Mouse (Mus musculus) kidney, embryonic 16.5 days (tissue): Measurements from ENCODE around the gene Hoxc5. TPM values are rescaled to one million over a fixed set of nuclear protein-coding genes. Genes with fewer than 3 reads are reported as not detected.

Experiments used
- ATAC-seq: fragments of 200-750 bp; cut with Nextera tagmentation; 2 replicates; pipeline ENCODE4 v1.8.0; 2017; ENCODE audit warnings: moderate TSS enrichment; ENCODE audit not compliant: low FRiP score, low TSS enrichment
- H3K27ac ChIP-seq: fragments of 300-500 bp; sonication (generic); 2 replicates; pipeline ENCODE4 v1.5.1; 2014; ENCODE audit warnings: low read length
- H3K27me3 ChIP-seq: fragments of 300-500 bp; sonication (generic); 2 replicates; pipeline ENCODE4 v1.6.1; 2014; ENCODE audit warnings: low read length, control low read depth, mixed read lengths; ENCODE audit not compliant: insufficient read depth
- H3K36me3 ChIP-seq: fragments of 300-500 bp; sonication (generic); 2 replicates; pipeline ENCODE4 v1.6.1; 2014; ENCODE audit warnings: low read length, control low read depth, mixed read lengths; ENCODE audit not compliant: insufficient read depth
- H3K4me1 ChIP-seq: fragments of 300-500 bp; sonication (generic); 2 replicates; pipeline ENCODE4 v1.6.1; 2014; ENCODE audit warnings: low read length, control low read depth, mixed read lengths; ENCODE audit not compliant: insufficient read depth
- H3K4me2 ChIP-seq: fragments of 300-500 bp; sonication (generic); replicated peaks from 2 replicates; pipeline ENCODE4 v1.6.1; 2014; ENCODE audit warnings: low read depth, low read length
- H3K4me3 ChIP-seq: fragments of 300-500 bp; sonication (generic); 2 replicates; pipeline ENCODE4 v1.5.1; 2014; ENCODE audit warnings: mild to moderate bottlenecking, low read length
- H3K9ac ChIP-seq: fragments of 300-500 bp; sonication (generic); replicated peaks from 2 replicates; pipeline ENCODE4 v1.6.1; 2014; ENCODE audit warnings: low read length
- H3K9me3 ChIP-seq: fragments of 300-500 bp; sonication (generic); 2 replicates; pipeline ENCODE4 v1.6.1; 2016; ENCODE audit warnings: low read length, control low read depth
- WGBS: fragments of 180-500 bp; shearing (Covaris S2); extraction: QIAGEN DNeasy Blood & Tissue Kit; methylation state at CpG from one replicate; pipeline ENCODE4 v1.1.7; 2014; 5-methylcytosine and 5-hydroxymethylcytosine counted together
- polyA plus RNA-seq: library from polyadenylated mRNA; unstranded; fragments of >200 nt; fragmentation: Nextera tagmentation; extraction: Ambion mirVana; gene quantifications from 2 replicates; pipeline ENCODE4 v1.2.1, GENCODE M21; 2015

Hoxc5 gene
- polyA plus RNA-seq: 4.3 and 5.9 TPM in 2 replicates

GRCm38 (mm10) chr15:102967312-102967510 lies at the start of gene Hoxc5:
Hoxc5 (plus strand) TSS chr15:102967443.
- no peak for ATAC-seq
- Histone ChIP-seq H3K4me2 (peak within 1 kb of the TSS; percentile 84), H3K9me3 (no peaks in the 10 kb centered on the region), H3K4me1 (peaks cover 22% of the 10 kb centered on the region), H3K4me3 (peak within 1 kb of the TSS; percentile 65), H3K27ac (peak within 1 kb of the TSS; percentile 94), H3K27me3 (peaks cover 22% of the 10 kb centered on the region), H3K9ac (peak within 1 kb of the TSS; percentile 90), H3K36me3 (no peaks in the 10 kb centered on the region)
- WGBS: 3% methylated on average over 12 of the region's 12 CpGs

- no peaks in the 10 kb centered on the region; the same call in 1 of the 2 replicates for H3K9me3 ChIP-seq
- no peak for ATAC-seq
These were observed 49.2 kb upstream of the Hoxc5 start for GRCm38 (mm10) chr15:102917972-102918572.

GRCm38 (mm10) chr15:102918611-102919265 lies 48.5 kb upstream of the Hoxc5 start:
- WGBS: 1% methylated on average over 7 of the region's 7 CpGs
- H3K36me3 ChIP-seq: no peaks in the 10 kb centered on the region
- H3K27me3 ChIP-seq: peaks cover 94% of the 10 kb centered on the region
- no peak overlapping the region for H3K27ac ChIP-seq
- no peak overlapping the region for H3K4me2 ChIP-seq
- H3K9ac ChIP-seq: no peak overlapping the region
- no peaks in the 10 kb centered on the region; the same call in 1 of the 2 replicates for H3K9me3 ChIP-seq
- no peak for ATAC-seq
- H3K4me3 ChIP-seq: no peak overlapping the region
- H3K4me1 ChIP-seq: peaks cover 9% of the 10 kb centered on the region

More at GRCm38 (mm10) chr15:102917972-102918572, 49.2 kb upstream of the Hoxc5 start:
- no peak overlapping the region for H3K4me3 ChIP-seq
- H3K9ac ChIP-seq: no peak overlapping the region
- H3K27ac ChIP-seq: no peak overlapping the region
- no peak overlapping the region for H3K4me2 ChIP-seq
- H3K27me3 ChIP-seq: peaks cover 94% of the 10 kb centered on the region
- H3K36me3 ChIP-seq: no peaks in the 10 kb centered on the region
- H3K4me1 ChIP-seq: peaks cover 9% of the 10 kb centered on the region
- 2% methylated on average over 20 of the region's 20 CpGs for WGBS

GRCm38 (mm10) chr15:102919336-102920180 lies 47.7 kb upstream of the Hoxc5 start:
- H3K27me3 ChIP-seq: peaks cover 96% of the 10 kb centered on the region
- no peak overlapping the region for H3K27ac ChIP-seq
- no peak for ATAC-seq
- no peak overlapping the region for H3K4me3 ChIP-seq
- H3K4me2 ChIP-seq: no peak overlapping the region
- no peaks in the 10 kb centered on the region for H3K36me3 ChIP-seq
- no peak overlapping the region for H3K9ac ChIP-seq
- WGBS: 1% methylated on average over 12 of the region's 12 CpGs
- peaks cover 9% of the 10 kb centered on the region for H3K4me1 ChIP-seq
- no peaks in the 10 kb centered on the region for H3K9me3 ChIP-seq

GRCm38 (mm10) chr15:102920619-102921018 lies 46.6 kb upstream of the Hoxc5 start:
- 0% methylated on average over 19 of the region's 20 CpGs for WGBS

GRCm38 (mm10) chr15:102921053-102922011 lies 45.9 kb upstream of the Hoxc5 start, which contains the start of gene Hoxc13:
Hoxc13 (plus strand) TSS chr15:102921103.
- Histone ChIP-seq H3K36me3 (no peaks in the 10 kb centered on the region), H3K27ac (no peak within 1 kb of the TSS), H3K9me3 (no peaks in the 10 kb centered on the region), H3K27me3 (peaks cover 97% of the 10 kb centered on the region), H3K4me1 (peaks cover 9% of the 10 kb centered on the region), H3K9ac (no peak within 1 kb of the TSS), H3K4me3 (peak within 1 kb of the TSS; percentile 32), H3K4me2 (peak within 1 kb of the TSS; percentile 43)
- peak; percentile 57 for ATAC-seq
- WGBS: under 1% methylated on average over 82 of the region's 88 CpGs

More at GRCm38 (mm10) chr15:102920619-102921018, 46.6 kb upstream of the Hoxc5 start:
- Histone ChIP-seq H3K27me3 (peaks cover 97% of the 10 kb centered on the region), H3K4me3 (peak overlapping the region; percentile 32), H3K27ac (no peak overlapping the region), H3K9me3 (no peaks in the 10 kb centered on the region), H3K4me1 (peaks cover 9% of the 10 kb centered on the region), H3K36me3 (no peaks in the 10 kb centered on the region), H3K4me2 (peak overlapping the region; percentile 43), H3K9ac (no peak overlapping the region)
- ATAC-seq: peak; percentile 93

- no peak overlapping the region for H3K4me3 ChIP-seq
- peak; percentile 50 for ATAC-seq
- WGBS: under 1% methylated on average over 18 of the region's 24 CpGs
- H3K27ac ChIP-seq: no peak overlapping the region
- H3K9me3 ChIP-seq: no peaks in the 10 kb centered on the region
- peaks cover 9% of the 10 kb centered on the region for H3K4me1 ChIP-seq
- H3K36me3 ChIP-seq: no peaks in the 10 kb centered on the region
- no peak overlapping the region for H3K9ac ChIP-seq
- peaks cover 97% of the 10 kb centered on the region for H3K27me3 ChIP-seq
- no peak overlapping the region for H3K4me2 ChIP-seq
These were observed 45.3 kb upstream of the Hoxc5 start for GRCm38 (mm10) chr15:102922012-102922362.

GRCm38 (mm10) chr15:102922636-102923500 lies 44.4 kb upstream of the Hoxc5 start:
- H3K36me3 ChIP-seq: no peaks in the 10 kb centered on the region

More at GRCm38 (mm10) chr15:102922636-102923500, 44.4 kb upstream of the Hoxc5 start:
- peaks cover 9% of the 10 kb centered on the region for H3K4me1 ChIP-seq
- peaks cover 97% of the 10 kb centered on the region for H3K27me3 ChIP-seq
- ATAC-seq: no peak
- no peak overlapping the region for H3K4me3 ChIP-seq
- WGBS: 11% methylated on average over 6 of the region's 6 CpGs
- H3K9ac ChIP-seq: no peak overlapping the region
- no peaks in the 10 kb centered on the region for H3K9me3 ChIP-seq
- H3K27ac ChIP-seq: no peak overlapping the region
- no peak overlapping the region for H3K4me2 ChIP-seq
